Mouse (Mus musculus) induced T-regulatory cell, adult 2 months (primary cell): ENCODE measurements around the gene Nubp1.

Source experiments
- DNase-seq: peaks from one replicate; pipeline ENCODE4 v3.0.0-alpha.2; 2012; ENCODE audit warnings: low read depth

Nubp1 gene

GRCm38 (mm10) chr16:10468201-10468600, 56.5 kb downstream of the Nubp1 start:
- DNase-seq, result no peak

- DNase-seq, result no peak
Observed at GRCm38 (mm10) chr16:10471950-10472349, 60.2 kb downstream of the Nubp1 start.
